Mouse (Mus musculus) cerebellum, postnatal 14 days (tissue): ENCODE results near the gene Il7r.

Source experiments
- DNase-seq, 2 experiments: peaks; one replicate each; pipeline ENCODE4 v3.0.0; 2021; ENCODE audit warnings: mixed read lengths in 2 of 2

Gene Il7r

GRCm38 (mm10) chr15:9471053-9471685, 58.8 kb downstream of the Il7r start:
- peak; percentile 63 to 72 for DNase-seq

- DNase-seq, result no peak
These were observed 65.9 kb downstream of the Il7r start for GRCm38 (mm10) chr15:9464039-9464438.

GRCm38 (mm10) chr15:9463521-9464027, 66.4 kb downstream of the Il7r start:
- no peak for DNase-seq
